Mouse (Mus musculus): ENCODE data around the gene Sall4. TPM values are rescaled to one million over a fixed set of nuclear protein-coding genes. Genes with fewer than 3 reads are reported as not detected.
"Not testable (repeated sequence)": the region's sequence is repeated elsewhere in the genome, so short reads cannot be mapped to it uniquely, and the experiment has no call there.

Gene Sall4
- polyA plus RNA-seq, 1 experiment: 0.01 TPM

GRCm38 (mm10) chr2:168762411-168762815 is 5.3 kb downstream of the Sall4 start:
- TF ChIP-seq GATA1 (IDR thresholded peaks at IDR 0.05; ENCODE audit: low read length) (no peak), TAL1 (IDR thresholded peaks at IDR 0.05; ENCODE audit: low read length) (no peak)
- H3K9me3 ChIP-seq (ENCODE audit: control insufficient read depth, low read length): peaks cover 1% of the 10 kb centered on the region; the same call in 1 of the 2 replicates
- H3K4me3 ChIP-seq (replicated peaks): no peak overlapping the region
- peaks cover 51% of the 10 kb centered on the region for H3K27me3 ChIP-seq (ENCODE audit: control insufficient read depth)
- H3K4me1 ChIP-seq (ENCODE audit: control insufficient read depth): no peaks in the 10 kb centered on the region
- no peaks in the 10 kb centered on the region for H3K36me3 ChIP-seq (ENCODE audit: control insufficient read depth)

GRCm38 (mm10) chr2:168761954-168762353 is 5.8 kb downstream of the Sall4 start:
- Histone ChIP-seq H3K27me3 (ENCODE audit: control insufficient read depth) (peaks cover 46% of the 10 kb centered on the region), H3K36me3 (ENCODE audit: control insufficient read depth) (no peaks in the 10 kb centered on the region), H3K4me1 (ENCODE audit: control insufficient read depth) (no peaks in the 10 kb centered on the region), H3K4me3 (replicated peaks) (no peak overlapping the region), H3K9me3 (ENCODE audit: control insufficient read depth, low read length) (peaks cover 3% of the 10 kb centered on the region; the same call in 1 of the 2 replicates)
- no peak for TF ChIP-seq GATA1 (IDR thresholded peaks at IDR 0.05; ENCODE audit: low read length)
- no peak for TF ChIP-seq TAL1 (IDR thresholded peaks at IDR 0.05; ENCODE audit: low read length)

- peaks cover 4% of the 10 kb centered on the region for H3K9me3 ChIP-seq (ENCODE audit: control insufficient read depth, low read length)
- H3K4me1 ChIP-seq (ENCODE audit: control insufficient read depth): no peaks in the 10 kb centered on the region
- no peaks in the 10 kb centered on the region; the same call in 1 of the 2 replicates for H3K36me3 ChIP-seq (ENCODE audit: control insufficient read depth)
- H3K27me3 ChIP-seq (ENCODE audit: control insufficient read depth): peaks cover 38% of the 10 kb centered on the region
- TF ChIP-seq GATA1 (IDR thresholded peaks at IDR 0.05; ENCODE audit: low read length) (no peak), TAL1 (IDR thresholded peaks at IDR 0.05; ENCODE audit: low read length) (no peak)
- no peak overlapping the region for H3K4me3 ChIP-seq (replicated peaks)
Measured at GRCm38 (mm10) chr2:168761141-168761540, 6.6 kb downstream of the Sall4 start.

- H3K27me3 ChIP-seq (ENCODE audit: control insufficient read depth): peaks cover 29% of the 10 kb centered on the region
- not testable (repeated sequence) for H3K4me1 ChIP-seq (ENCODE audit: control insufficient read depth); H3K9me3 ChIP-seq (ENCODE audit: control insufficient read depth, low read length); H3K4me3 ChIP-seq (replicated peaks); H3K36me3 ChIP-seq (ENCODE audit: control insufficient read depth)
Measured at GRCm38 (mm10) chr2:168744406-168744805, 23.3 kb downstream of the Sall4 start.

GRCm38 (mm10) chr2:168742649-168743048 is 25.1 kb downstream of the Sall4 start:
- Histone ChIP-seq H3K27me3 (ENCODE audit: control insufficient read depth) (peaks cover 29% of the 10 kb centered on the region), H3K4me1 (ENCODE audit: control insufficient read depth) (peaks cover 2% of the 10 kb centered on the region; the same call in 1 of the 2 replicates), H3K9me3 (ENCODE audit: control insufficient read depth, low read length) (peaks cover 6% of the 10 kb centered on the region), H3K4me3 (replicated peaks) (no peak overlapping the region), H3K36me3 (ENCODE audit: control insufficient read depth) (no peaks in the 10 kb centered on the region)
- no peak for TF ChIP-seq GATA1 (IDR thresholded peaks at IDR 0.05; ENCODE audit: low read length)
- TF ChIP-seq TAL1 (IDR thresholded peaks at IDR 0.05; ENCODE audit: low read length): no peak

GRCm38 (mm10) chr2:168742059-168742627 is 25.6 kb downstream of the Sall4 start, which contains the start of gene Atp9a:
Atp9a (minus strand) TSS chr2:168742409.
- H3K4me1 ChIP-seq (ENCODE audit: control insufficient read depth): peaks cover 2% of the 10 kb centered on the region; the same call in 1 of the 2 replicates
- H3K36me3 ChIP-seq (ENCODE audit: control insufficient read depth): no peaks in the 10 kb centered on the region
- H3K27me3 ChIP-seq (ENCODE audit: control insufficient read depth): peaks cover 29% of the 10 kb centered on the region
- TF ChIP-seq TAL1 (IDR thresholded peaks at IDR 0.05; ENCODE audit: low read length) (no peak), GATA1 (IDR thresholded peaks at IDR 0.05; ENCODE audit: low read length) (no peak)
- peaks cover 6% of the 10 kb centered on the region for H3K9me3 ChIP-seq (ENCODE audit: control insufficient read depth, low read length)
- peak within 1 kb of the TSS; percentile 46 for H3K4me3 ChIP-seq (replicated peaks)

- H3K4me3 ChIP-seq (replicated peaks): peak overlapping the region; percentile 46
- H3K9me3 ChIP-seq (ENCODE audit: control insufficient read depth, low read length): peaks cover 6% of the 10 kb centered on the region
- TF ChIP-seq TAL1 (IDR thresholded peaks at IDR 0.05; ENCODE audit: low read length): no peak
- TF ChIP-seq GATA1 (IDR thresholded peaks at IDR 0.05; ENCODE audit: low read length): no peak
- peaks cover 29% of the 10 kb centered on the region for H3K27me3 ChIP-seq (ENCODE audit: control insufficient read depth)
- H3K36me3 ChIP-seq (ENCODE audit: control insufficient read depth): no peaks in the 10 kb centered on the region
- H3K4me1 ChIP-seq (ENCODE audit: control insufficient read depth): peaks cover 2% of the 10 kb centered on the region; the same call in 1 of the 2 replicates
Measured at GRCm38 (mm10) chr2:168741273-168742058, 26.3 kb downstream of the Sall4 start.

- Histone ChIP-seq H3K4me1 (ENCODE audit: control insufficient read depth) (peaks cover 2% of the 10 kb centered on the region; the same call in 1 of the 2 replicates), H3K27me3 (ENCODE audit: control insufficient read depth) (peaks cover 29% of the 10 kb centered on the region), H3K36me3 (ENCODE audit: control insufficient read depth) (no peaks in the 10 kb centered on the region), H3K9me3 (ENCODE audit: control insufficient read depth, low read length) (peaks cover 6% of the 10 kb centered on the region), H3K4me3 (replicated peaks) (no peak overlapping the region)
- no peak for TF ChIP-seq TAL1 (IDR thresholded peaks at IDR 0.05; ENCODE audit: low read length)
- no peak for TF ChIP-seq GATA1 (IDR thresholded peaks at IDR 0.05; ENCODE audit: low read length)
Measured at GRCm38 (mm10) chr2:168740496-168740895, 27.2 kb downstream of the Sall4 start.

GRCm38 (mm10) chr2:168738854-168739253 is 28.9 kb downstream of the Sall4 start:
- Histone ChIP-seq H3K27me3 (ENCODE audit: control insufficient read depth) (peaks cover 29% of the 10 kb centered on the region), H3K4me1 (ENCODE audit: control insufficient read depth) (peaks cover 2% of the 10 kb centered on the region; the same call in 1 of the 2 replicates), H3K9me3 (ENCODE audit: control insufficient read depth, low read length) (peaks cover 6% of the 10 kb centered on the region), H3K4me3 (replicated peaks) (no peak overlapping the region), H3K36me3 (ENCODE audit: control insufficient read depth) (no peaks in the 10 kb centered on the region)
- TF ChIP-seq TAL1 (IDR thresholded peaks at IDR 0.05; ENCODE audit: low read length) (no peak), GATA1 (IDR thresholded peaks at IDR 0.05; ENCODE audit: low read length) (no peak)
